Mouse (Mus musculus): ENCODE measurements at regions not wholly inside any gene's neighbourhood (a gene's known extent, or its start where the extent isn't known, plus 50 kb on each side); places are given as distances from the start of the nearest gene placed in this dataset.

GRCm38 (mm10) chr15:64501479-64501878 lies 316.0 kb upstream of the Gm21798 start:
- H3K4me3 ChIP-seq (ENCODE audit: low read depth, low read length) = no peak overlapping the region
- WGBS = 84% methylated on average over 1 of the region's 1 CpGs
- TF ChIP-seq POLR2A (IDR thresholded peaks at IDR 0.05; ENCODE audit: low read depth, low read length) = no peak
- no peak for TF ChIP-seq CTCF (IDR thresholded peaks at IDR 0.05; ENCODE audit: extremely low read depth, insufficient read length, insufficient replicate concordance, low read depth, low read length)

GRCm38 (mm10) chr15:64504751-64505150 lies 312.7 kb upstream of the Gm21798 start:
- Histone ChIP-seq H3K36me3 (ENCODE audit: control insufficient read depth, insufficient read depth, low read length) (no peaks in the 10 kb centered on the region), H3K4me3 (ENCODE audit: low read depth, low read length) (no peak overlapping the region), H3K27me3 (ENCODE audit: control insufficient read depth, insufficient read depth, low read length) (no peaks in the 10 kb centered on the region), H3K27ac (ENCODE audit: insufficient read depth, low read depth, low read length) (no peak overlapping the region), H3K4me1 (ENCODE audit: control insufficient read depth, insufficient read depth, insufficient read length, low read length) (no peaks in the 10 kb centered on the region)
- TF ChIP-seq CTCF (IDR thresholded peaks at IDR 0.05; ENCODE audit: extremely low read depth, insufficient read length, insufficient replicate concordance, low read depth, low read length) (no peak), POLR2A (IDR thresholded peaks at IDR 0.05; ENCODE audit: low read depth, low read length) (no peak)
- WGBS = 81% methylated on average over 4 of the region's 4 CpGs

More at GRCm38 (mm10) chr15:64501479-64501878, 316.0 kb upstream of the Gm21798 start:
- no peaks in the 10 kb centered on the region for H3K36me3 ChIP-seq (ENCODE audit: control insufficient read depth, insufficient read depth, low read length)
- H3K27me3 ChIP-seq (ENCODE audit: control insufficient read depth, insufficient read depth, low read length) = no peaks in the 10 kb centered on the region
- no peak overlapping the region for H3K27ac ChIP-seq (ENCODE audit: insufficient read depth, low read depth, low read length)
- no peaks in the 10 kb centered on the region for H3K4me1 ChIP-seq (ENCODE audit: control insufficient read depth, insufficient read depth, insufficient read length, low read length)

GRCm38 (mm10) chr15:64510649-64511048 lies 306.8 kb upstream of the Gm21798 start:
- 87% methylated on average over 2 of the region's 2 CpGs for WGBS
- no peaks in the 10 kb centered on the region for H3K36me3 ChIP-seq (ENCODE audit: control insufficient read depth, insufficient read depth, low read length)
- H3K27ac ChIP-seq (ENCODE audit: insufficient read depth, low read depth, low read length) = no peak overlapping the region
- H3K4me3 ChIP-seq (ENCODE audit: low read depth, low read length) = no peak overlapping the region
- no peak for TF ChIP-seq POLR2A (IDR thresholded peaks at IDR 0.05; ENCODE audit: low read depth, low read length)
- no peak for TF ChIP-seq CTCF (IDR thresholded peaks at IDR 0.05; ENCODE audit: extremely low read depth, insufficient read length, insufficient replicate concordance, low read depth, low read length)
- no peaks in the 10 kb centered on the region for H3K4me1 ChIP-seq (ENCODE audit: control insufficient read depth, insufficient read depth, insufficient read length, low read length)
- H3K27me3 ChIP-seq (ENCODE audit: control insufficient read depth, insufficient read depth, low read length) = no peaks in the 10 kb centered on the region

- TF ChIP-seq POLR2A (IDR thresholded peaks at IDR 0.05; ENCODE audit: low read depth, low read length) (no peak), CTCF (IDR thresholded peaks at IDR 0.05; ENCODE audit: extremely low read depth, insufficient read length, insufficient replicate concordance, low read depth, low read length) (no peak)
- 23% methylated on average over 2 of the region's 2 CpGs for WGBS
Measured at GRCm38 (mm10) chr15:64511176-64511575, 306.3 kb upstream of the Gm21798 start.

GRCm38 (mm10) chr15:64512615-64513014 lies 304.9 kb upstream of the Gm21798 start:
- no peak overlapping the region for H3K27ac ChIP-seq (ENCODE audit: insufficient read depth, low read depth, low read length)
- WGBS = 84% methylated on average over 3 of the region's 3 CpGs

More at GRCm38 (mm10) chr15:64511176-64511575, 306.3 kb upstream of the Gm21798 start:
- no peak overlapping the region for H3K27ac ChIP-seq (ENCODE audit: insufficient read depth, low read depth, low read length)
- no peak overlapping the region for H3K4me3 ChIP-seq (ENCODE audit: low read depth, low read length)
- H3K27me3 ChIP-seq (ENCODE audit: control insufficient read depth, insufficient read depth, low read length) = no peaks in the 10 kb centered on the region
- H3K4me1 ChIP-seq (ENCODE audit: control insufficient read depth, insufficient read depth, insufficient read length, low read length) = no peaks in the 10 kb centered on the region
- no peaks in the 10 kb centered on the region for H3K36me3 ChIP-seq (ENCODE audit: control insufficient read depth, insufficient read depth, low read length)

DNA sequence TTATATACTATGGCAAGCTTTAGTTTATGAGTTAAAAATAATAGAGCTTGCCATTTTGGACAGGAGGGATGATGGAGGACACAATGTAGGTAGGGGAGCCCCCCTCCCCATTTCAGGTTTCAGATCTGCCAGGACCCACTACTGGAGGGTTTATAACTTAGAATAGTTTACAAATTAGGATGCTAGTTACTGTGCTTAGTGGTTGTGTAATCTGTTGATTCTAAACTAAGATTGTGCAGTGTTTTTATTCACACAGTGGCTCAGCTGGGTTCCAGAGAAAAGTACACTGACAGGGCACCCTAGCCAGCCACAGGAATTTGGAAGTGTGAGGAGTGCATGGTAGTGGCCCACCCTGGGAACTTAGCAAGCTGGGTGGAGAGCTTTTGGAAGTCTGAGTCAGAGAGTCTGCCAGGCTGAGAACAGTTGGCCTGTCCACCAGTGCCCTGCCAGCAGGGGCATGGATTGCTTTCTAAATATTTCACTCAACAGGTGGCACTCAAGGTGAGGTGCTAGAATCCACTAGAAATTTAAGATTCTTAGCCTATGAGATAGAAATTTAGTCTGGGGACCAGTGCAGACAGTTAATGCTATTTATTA lies 303.9 kb upstream of the Gm21798 start:
- H3K27me3 ChIP-seq (ENCODE audit: control insufficient read depth, insufficient read depth, low read length) = no peaks in the 10 kb centered on the region
- no peak overlapping the region for H3K4me3 ChIP-seq (ENCODE audit: low read depth, low read length)
- H3K27ac ChIP-seq (ENCODE audit: insufficient read depth, low read depth, low read length) = no peak overlapping the region
- TF ChIP-seq CTCF (IDR thresholded peaks at IDR 0.05; ENCODE audit: extremely low read depth, insufficient read length, insufficient replicate concordance, low read depth, low read length) (no peak), POLR2A (IDR thresholded peaks at IDR 0.05; ENCODE audit: low read depth, low read length) (no peak)
- H3K4me1 ChIP-seq (ENCODE audit: control insufficient read depth, insufficient read depth, insufficient read length, low read length) = no peaks in the 10 kb centered on the region
- no peaks in the 10 kb centered on the region for H3K36me3 ChIP-seq (ENCODE audit: control insufficient read depth, insufficient read depth, low read length)

More at GRCm38 (mm10) chr15:64512615-64513014, 304.9 kb upstream of the Gm21798 start:
- no peak overlapping the region for H3K4me3 ChIP-seq (ENCODE audit: low read depth, low read length)
- no peaks in the 10 kb centered on the region for H3K36me3 ChIP-seq (ENCODE audit: control insufficient read depth, insufficient read depth, low read length)
- H3K27me3 ChIP-seq (ENCODE audit: control insufficient read depth, insufficient read depth, low read length) = no peaks in the 10 kb centered on the region
- H3K4me1 ChIP-seq (ENCODE audit: control insufficient read depth, insufficient read depth, insufficient read length, low read length) = no peaks in the 10 kb centered on the region
- no peak for TF ChIP-seq CTCF (IDR thresholded peaks at IDR 0.05; ENCODE audit: extremely low read depth, insufficient read length, insufficient replicate concordance, low read depth, low read length)
- no peak for TF ChIP-seq POLR2A (IDR thresholded peaks at IDR 0.05; ENCODE audit: low read depth, low read length)

DNA sequence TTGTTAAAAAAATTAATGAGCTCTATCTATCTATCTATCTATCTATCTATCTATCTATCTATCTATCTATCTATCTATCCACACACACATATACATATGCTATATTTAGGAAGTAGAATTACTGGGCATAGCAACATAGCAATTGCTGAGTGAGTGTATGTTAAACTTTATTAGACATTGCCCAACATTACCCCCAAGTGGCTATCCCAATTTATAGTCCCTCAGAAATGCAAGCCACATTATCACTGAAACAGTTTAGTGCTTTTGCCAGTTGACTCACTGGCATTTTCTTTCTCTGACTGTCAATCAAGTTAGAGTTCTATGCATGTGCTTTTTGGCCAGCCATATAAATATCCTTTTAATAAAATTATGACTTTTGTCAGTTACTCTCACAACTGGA lies 302.3 kb upstream of the Gm21798 start:
- Histone ChIP-seq H3K27me3 (ENCODE audit: control insufficient read depth, insufficient read depth, low read length) (no peaks in the 10 kb centered on the region), H3K4me1 (ENCODE audit: control insufficient read depth, insufficient read depth, insufficient read length, low read length) (no peaks in the 10 kb centered on the region), H3K36me3 (ENCODE audit: control insufficient read depth, insufficient read depth, low read length) (no peaks in the 10 kb centered on the region), H3K27ac (ENCODE audit: insufficient read depth, low read depth, low read length) (no peak overlapping the region), H3K4me3 (ENCODE audit: low read depth, low read length) (no peak overlapping the region)
- no peak for TF ChIP-seq CTCF (IDR thresholded peaks at IDR 0.05; ENCODE audit: extremely low read depth, insufficient read length, insufficient replicate concordance, low read depth, low read length)
- no peak for TF ChIP-seq POLR2A (IDR thresholded peaks at IDR 0.05; ENCODE audit: low read depth, low read length)
